Mouse (Mus musculus): ENCODE data around the gene Sgta.
"Not testable (repeated sequence)": the region's sequence is repeated elsewhere in the genome, so short reads cannot be mapped to it uniquely, and the experiment has no call there.

Sgta gene

DNA sequence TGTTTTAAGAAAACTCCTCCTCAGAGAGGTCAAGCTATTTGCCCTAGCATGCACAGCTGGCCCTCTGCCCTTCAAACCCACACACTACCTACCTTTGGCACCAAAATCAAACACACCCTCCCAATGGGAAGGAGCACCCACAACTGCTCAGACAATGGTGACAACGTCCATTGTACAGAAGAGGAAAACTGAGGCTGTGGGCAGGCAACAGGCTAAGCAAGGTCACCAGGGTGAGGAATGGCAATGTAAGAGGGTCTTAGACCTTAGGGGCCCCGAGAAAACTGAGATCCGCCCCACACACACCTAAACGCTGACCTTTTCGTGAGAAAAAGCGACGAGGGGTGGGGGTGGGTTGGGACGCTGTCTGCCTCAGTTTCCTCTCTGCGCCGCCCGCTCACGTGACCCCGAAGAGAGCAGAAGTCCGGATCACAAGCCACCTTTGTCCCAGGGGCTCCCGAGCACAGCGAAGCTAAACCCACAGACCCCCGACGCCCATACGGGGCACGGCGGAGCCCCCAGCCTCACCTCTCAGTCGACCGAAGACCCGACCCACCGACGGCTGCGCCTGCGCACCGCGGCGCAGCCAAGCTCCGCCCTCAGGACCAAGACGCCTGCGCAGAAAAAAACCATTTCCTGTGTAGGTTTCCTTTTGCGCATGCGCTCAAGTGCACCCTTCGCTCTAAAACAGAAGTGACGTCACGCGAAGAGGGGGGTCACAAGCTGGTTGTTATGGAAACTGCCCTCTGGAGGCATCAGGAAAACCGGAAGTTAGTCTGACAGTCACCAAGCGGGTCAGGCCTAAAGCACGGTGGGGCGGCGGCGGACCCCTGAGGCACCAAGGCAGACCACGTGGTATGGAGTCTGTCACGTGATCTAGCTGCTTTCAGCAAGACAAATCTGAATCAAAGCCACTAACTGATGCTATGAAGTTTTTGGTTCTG, at the start of gene Sgta:
Gene Sgta (minus strand): TSS at position 579 of the 941 bp plus-strand sequence.
- DNase-seq (ENCODE audit: low read depth, low spot score), result peak; percentile 100

DNA sequence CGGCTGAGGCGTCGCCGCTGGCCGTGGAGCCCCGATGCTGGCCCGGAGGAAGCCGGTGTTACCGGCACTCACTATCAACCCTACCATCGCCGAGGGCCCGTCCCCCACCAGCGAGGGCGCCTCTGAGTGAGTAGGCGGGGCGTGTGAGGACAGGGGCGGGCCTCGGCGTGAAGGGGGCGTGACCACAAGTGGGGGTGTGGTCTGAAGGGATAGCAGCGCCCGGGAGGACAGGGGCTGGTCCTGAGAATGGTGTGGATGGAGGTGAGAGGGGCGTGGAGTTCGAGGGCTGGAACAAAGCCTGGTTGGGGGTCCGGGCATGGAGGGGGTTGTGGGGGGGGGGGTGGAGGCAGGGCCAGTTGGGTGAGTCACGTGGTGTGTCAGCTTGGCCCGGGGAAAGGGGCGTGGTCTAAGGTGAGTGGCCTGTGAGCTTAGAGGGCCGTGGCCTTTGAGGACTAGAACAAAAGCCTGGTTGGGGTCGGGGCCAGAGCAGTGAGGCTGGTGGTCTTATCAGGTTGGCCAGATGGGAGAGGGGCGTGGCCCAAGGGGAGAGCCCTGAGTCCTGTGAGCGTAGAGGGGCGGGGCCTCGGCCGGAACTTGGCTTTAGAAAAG, 46.2 kb upstream of the Sgta start:
- peak; percentile 89 for DNase-seq (ENCODE audit: low read depth, low spot score)

DNA sequence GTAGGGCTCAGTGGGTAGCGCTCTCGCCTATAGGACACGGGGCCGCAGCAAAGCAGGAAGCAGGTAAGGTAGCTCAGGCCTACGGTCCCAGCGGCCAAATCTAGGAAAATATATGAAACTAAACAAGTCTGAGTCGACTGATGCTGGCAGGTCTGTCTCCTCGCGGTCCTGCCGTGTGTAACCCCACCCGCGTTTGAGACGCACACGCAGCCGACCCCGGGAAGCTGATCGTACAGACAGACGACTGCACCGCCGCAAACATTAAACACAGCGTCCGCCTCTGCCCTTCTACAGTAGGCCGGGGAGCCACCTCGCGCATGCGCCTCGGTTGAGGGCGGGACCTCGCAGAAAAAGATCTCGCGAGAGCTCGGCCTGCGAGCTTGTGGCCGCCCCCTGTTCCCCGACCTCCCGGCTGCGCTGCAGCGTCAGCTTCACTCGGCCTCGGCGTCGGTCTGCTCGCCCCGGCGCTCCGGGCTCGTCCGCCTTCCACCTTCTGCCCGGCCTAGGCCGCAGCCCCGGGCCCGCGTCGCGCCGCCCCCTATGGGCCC, 45.7 kb upstream of the Sgta start, which contains the start of gene Map2k2:
Gene Map2k2 (plus strand): TSS at position 351 of the 548 bp plus-strand sequence.
- DNase-seq (ENCODE audit: low read depth, low spot score), result peak; percentile 97

DNA sequence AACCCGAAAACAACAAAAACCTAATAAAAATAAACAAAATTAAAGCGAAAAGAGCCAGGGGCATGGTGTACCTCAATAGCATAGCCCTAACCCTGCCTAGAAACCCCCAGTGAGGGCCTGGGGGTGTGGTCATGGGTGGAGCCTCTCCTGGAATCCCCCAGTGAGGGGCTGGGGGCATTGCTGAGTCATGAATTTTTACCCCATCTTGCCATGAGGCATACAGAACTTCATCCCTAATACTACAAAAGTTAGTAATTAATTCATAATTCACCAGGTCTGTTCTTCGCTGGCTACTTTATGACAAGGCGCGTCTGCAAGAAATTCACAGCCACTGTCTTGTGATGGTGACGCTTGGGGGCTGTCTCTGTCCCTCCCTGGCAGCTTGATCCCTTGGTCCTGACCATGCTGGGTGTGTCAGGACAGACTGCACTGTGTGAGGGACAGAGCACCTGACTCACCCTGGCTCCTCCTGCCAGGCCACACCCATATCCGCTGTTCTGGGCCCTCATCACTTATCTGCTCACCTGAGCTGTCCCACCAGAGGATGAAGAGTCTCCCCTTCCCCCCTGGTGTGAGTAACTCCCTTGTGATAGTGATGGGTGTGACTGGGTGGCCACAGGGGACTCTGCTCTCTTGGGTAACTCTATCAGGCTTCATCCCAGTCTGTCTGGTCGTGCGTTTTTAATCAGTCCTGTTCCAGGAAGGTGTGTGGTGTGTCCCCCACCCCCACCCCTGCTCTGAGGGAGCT, 35.1 kb upstream of the Sgta start:
- DNase-seq (ENCODE audit: low read depth, low spot score), result no peak

DNA sequence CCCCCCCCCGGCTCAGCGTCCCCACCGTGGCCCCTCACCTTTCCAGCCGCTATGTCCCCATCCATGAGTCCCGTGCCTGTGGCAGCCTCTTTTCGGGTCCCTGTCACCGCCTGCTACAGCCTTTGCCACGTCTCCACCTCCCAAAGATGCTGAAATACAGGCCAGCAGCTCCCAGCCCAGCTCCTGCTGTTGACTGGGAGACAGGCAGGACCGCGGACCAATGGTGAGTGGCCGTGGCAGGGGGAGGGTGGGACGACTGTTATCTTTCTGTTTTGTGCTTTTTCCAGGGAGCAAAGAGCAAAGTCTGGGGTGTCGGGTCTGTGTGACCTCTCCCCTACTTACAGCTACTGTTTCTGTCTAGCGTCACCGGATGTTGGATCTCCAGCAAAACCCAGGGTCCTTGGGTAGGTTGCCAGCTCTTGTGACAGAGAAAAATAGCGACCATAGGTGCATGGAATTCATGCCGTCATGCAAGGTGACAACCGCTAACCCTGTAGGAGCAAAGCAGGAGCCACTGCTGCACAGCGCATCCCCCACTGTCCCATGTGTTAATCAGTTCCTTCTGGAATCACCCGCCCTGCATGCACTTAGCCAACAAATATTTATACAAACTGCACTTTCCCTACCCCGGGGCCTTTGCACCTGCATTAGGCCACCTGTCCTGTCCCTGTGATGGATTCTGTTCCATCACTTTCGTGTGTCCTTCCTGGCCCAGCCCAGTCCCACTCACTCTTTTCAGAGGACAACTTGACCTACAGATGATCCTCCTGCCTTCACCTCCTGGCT, 32.7 kb upstream of the Sgta start:
- no peak for DNase-seq (ENCODE audit: low read depth, low spot score)

DNA sequence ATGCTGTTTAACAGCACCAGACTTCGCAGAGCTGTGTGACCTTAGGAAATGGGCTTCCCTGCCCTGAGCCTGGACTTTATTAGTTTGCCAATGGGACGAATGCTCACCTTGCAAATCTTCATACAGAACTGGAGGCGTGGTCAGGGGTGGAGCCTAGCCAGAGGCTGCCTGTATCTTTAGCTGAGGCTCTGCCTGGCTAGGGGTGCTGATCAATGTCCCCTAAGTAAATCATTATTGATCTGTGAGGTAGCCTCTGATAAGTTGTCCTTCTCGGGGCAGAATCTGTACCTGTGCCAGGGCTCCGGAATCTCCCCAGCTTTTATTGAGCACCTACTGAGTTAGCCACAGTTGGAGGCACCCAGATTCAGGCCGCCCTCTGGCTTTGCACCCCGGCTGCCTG, 30.6 kb upstream of the Sgta start:
- DNase-seq (ENCODE audit: low read depth, low spot score), result no peak

DNA sequence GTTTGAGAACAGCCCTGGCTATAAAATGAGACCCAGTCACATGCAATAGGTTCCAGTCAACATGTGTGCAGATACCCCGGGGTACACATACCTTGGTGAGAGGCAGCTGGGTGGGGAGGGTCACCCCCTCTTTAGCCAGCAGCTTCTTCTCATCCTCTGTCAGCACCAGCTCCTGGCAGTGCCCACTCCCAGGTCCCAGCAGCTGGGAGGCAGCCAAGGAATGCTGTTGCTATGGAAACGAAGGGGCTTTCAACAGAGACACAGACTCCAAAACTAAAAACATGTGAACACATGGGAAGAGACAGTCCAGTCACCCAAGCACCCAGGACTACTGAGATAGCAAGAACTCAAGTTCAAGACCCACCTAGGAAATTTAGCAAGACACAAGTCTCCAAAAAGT, 29.2 kb upstream of the Sgta start:
- peak; percentile 69 for DNase-seq (ENCODE audit: low read depth, low spot score)

DNA sequence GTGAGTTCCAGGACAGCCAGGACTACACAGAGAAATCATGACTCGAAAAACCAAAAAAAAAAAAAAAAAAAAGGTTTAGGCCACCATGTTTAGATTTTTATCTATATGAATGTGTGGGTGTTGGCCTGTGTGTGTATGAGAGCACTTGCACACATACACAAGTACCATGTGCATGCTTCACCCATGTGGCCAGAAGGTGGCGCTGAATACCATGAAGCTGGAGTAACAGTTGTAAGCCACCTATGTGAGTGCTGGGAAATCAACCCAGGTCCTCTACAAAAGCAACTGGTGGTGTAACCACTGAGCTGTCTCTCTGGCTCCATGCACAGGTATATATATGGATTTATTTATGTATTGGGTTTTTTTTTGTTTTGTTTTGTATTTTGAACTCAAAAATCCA, 27.0 kb upstream of the Sgta start:
- DNase-seq (ENCODE audit: low read depth, low spot score), result no peak

DNA sequence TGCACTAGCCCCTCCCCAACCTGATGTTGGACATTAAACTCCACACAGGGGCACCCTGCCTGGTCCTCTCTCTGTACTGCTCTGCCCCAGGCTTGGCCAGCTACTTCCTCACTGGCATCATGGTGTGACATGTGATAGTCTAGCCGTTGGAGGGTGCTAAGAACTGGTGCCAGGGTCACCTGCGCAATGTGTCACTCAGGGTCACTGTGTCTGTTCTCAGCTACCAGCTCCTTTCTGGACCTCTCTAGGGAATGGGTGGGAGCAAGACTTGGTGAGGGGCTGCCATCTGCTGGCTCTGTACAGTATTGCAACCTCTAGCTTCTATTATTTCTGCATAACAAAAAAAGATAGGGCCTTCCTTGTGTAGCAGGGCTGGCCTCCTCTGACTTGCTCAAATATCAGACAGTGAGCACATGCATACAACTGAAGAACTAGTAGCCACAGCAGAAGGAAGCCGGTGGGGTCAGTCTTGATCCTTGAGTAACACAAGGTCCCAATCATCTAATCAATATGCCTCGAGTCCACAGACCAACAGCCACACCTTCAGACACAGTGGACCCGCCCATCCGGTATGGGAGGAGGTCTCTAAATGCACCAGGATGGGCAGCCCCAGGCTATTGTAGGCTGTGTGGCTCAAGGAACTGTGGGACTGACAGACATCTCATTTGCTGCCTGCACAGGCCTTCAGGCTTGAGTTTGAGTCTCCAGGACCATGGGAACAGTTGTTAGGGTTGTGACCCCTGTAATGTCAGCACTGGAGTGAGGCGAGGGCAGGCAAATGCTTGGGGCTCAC, 22.4 kb upstream of the Sgta start:
- peak; percentile 61 for DNase-seq (ENCODE audit: low read depth, low spot score)

DNA sequence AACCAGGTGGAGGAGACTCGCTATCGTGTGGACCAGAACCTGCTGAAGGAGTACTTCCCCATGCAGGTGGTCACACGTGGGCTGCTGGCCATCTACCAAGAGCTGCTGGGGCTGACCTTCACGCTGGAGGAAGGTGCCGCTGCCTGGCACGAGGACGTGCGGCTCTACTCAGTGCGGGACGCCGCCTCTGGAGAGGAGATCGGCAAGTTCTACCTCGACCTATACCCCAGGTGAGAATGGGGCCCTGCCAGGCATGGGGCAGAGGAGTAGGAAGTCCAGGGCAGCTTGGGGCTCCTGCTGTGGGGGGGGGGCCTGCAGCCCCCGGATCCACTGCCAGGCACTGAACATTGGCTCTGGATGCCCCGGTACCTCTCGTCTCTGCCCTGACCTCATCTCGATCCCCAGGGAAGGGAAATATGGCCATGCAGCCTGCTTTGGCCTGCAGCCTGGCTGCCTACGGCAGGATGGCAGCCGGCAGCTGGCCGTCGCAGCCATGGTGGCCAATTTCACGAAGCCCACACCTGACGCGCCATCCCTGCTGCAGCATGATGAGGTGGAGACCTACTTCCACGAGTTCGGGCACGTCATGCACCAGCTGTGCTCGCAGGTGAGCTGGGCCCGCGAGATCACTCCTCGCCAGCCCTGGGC, 20.2 kb upstream of the Sgta start:
- DNase-seq (ENCODE audit: low read depth, low spot score), result no peak

DNA sequence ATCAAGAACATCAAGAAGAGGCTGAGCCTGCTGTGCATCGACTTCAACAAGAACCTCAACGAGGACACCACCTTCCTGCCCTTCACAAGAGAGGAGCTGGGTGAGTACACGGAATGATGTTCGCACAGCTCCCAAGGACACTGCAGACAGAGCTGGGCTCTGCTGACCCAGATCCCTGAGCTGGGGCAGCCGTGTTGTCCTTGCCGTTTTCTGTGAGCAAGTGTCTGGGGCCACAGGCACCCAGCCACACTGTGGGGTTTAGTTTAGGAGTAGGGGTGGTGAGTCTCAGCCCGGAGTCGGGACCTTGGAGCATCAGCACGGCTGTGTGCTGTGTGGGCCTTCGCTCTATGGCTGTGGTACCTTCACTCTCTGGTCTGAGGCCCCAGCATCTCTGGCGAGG, 17.9 kb upstream of the Sgta start:
- no peak for DNase-seq (ENCODE audit: low read depth, low spot score)

DNA sequence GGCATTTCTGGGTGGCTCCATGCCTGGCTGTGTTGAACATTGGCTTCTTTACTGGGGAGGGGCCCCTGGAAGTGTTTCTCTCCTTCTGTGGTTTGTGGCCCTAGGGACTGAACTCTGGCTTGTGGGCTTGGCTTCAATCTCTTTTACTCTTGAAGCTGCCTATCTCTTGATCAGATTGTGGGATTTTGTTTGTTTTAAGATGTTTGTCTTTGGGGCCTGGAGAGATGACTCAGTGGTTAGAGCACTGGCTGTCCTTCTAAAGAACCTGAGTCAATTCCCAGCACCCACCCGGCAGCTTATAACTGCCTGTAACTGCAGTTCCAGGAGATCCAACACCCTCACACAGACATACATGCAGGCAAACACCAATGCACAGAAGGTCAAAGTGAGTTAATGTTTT, 16.4 kb upstream of the Sgta start:
- DNase-seq (ENCODE audit: low read depth, low spot score), result no peak

DNA sequence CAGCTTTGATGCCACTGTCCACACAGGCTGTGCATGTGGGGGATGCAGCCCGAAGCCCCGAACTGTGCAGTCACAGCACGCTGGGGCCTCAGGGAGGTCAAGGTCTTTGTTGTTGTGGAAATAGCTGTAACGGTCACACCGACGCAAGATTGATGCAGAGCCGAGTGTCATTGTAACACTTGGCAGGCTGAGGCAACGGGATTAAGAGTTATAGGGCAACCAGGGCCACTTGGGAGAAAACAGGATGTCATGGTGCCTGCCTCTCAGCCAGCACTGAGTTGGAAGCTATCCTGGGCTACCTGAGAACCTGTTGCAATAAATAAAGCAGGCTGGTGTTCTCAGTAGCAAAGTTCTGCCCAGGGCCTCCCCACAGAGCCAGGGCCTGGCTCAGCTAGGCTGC, 15.8 kb upstream of the Sgta start:
- no peak for DNase-seq (ENCODE audit: low read depth, low spot score)

DNA sequence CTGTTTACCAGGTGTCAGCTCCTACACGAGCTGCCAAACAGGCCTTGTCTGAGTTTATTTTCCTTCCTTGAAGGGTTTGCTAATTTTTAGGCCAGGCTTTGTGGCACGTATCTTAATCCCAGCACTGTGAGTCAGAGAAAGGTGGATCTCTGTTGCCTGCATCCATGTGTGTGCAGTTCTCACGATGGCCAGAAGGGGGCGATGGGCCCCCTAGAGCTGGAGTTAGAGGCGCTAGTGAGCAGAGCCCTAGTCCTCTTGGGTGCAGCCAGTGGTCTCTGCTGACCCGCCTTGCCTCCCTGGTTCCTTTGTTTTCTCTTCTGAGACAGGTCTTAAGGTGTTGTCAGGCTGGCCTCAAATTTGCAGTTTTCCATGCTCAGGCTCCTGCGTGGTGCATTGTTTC, 13.5 kb upstream of the Sgta start:
- no peak for DNase-seq (ENCODE audit: low read depth, low spot score)

DNA sequence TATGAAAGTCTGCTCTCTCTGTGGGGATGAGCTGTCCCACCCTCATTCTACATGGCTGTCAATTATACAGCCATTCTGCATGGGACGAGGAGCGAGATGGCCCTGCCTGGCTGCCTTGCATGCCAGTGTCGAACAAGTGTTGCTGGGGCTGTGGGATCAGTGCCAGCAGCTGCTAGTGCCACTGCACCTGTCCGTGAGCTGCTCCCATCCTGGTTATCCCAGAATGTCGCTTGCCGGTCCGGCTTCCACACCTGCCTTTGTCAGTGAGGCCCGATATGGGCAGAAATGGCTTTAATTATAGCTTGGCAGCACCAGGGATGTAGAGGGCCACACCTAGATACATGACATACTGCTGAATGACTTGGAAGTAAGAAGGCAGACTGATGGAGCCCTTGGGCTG, 12.3 kb upstream of the Sgta start:
- DNase-seq (ENCODE audit: low read depth, low spot score), result no peak

DNA sequence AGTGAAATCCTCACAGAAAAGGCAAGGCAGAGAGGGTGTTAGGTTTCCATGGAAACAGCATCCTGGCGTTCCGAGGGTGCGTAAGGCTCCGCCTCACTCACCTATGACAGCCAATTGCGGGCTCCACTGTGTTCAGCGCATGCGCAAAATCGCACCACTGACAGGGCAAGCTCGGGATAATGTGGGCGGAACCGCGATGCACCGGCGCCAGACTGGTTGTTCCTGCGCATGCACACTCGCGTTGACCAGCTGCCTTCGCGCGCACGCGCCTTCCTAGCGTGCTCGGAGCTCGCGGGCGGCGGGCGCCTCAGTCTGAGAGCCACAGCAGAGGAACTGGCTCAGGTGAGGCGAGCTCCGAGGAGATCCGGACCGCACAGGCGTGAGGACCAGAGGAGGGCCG, 9.9 kb upstream of the Sgta start, which contains the start of gene Thop1:
Gene Thop1 (plus strand): TSS at position 200 of the 400 bp plus-strand sequence.
- peak; percentile 100 for DNase-seq (ENCODE audit: low read depth, low spot score)

DNA sequence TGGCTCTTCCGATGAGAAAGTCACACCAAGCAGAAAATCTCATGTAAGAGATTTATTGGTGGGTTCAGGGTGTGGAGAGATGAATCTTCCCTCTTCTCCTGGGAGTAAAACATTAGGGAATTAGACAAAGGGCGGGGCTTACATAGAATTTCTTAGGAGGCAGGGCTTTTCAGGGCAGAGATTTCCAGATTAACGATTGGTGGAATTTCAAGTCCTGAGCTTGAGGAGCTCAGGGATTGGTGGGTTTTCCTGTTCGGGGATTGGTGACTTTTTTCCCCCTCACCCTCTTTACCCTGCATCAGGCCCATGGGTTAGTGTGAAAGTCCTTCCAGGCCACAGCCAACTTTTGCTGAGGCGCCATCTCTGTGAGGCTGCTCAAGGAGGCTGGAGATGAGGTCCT, 8.7 kb upstream of the Sgta start:
- no peak for DNase-seq (ENCODE audit: low read depth, low spot score)

DNA sequence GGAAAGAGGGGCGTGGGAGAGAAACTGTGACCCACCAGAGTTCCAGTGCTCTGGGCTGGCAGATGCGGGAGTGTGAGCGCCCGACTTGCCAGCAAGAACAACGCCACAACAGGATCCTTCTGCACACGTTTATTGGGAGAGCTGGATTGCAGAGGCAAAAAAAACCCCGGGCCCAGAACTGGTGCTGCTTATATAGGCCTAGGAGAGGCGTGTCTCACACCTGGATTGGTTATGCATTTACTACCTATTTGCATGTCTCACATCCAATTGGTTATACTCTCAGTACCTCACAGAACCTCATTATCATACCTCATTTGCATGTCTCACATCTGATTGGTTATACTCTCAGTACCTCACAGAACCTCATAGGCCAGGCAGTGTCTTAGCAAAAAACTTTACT, 4.5 kb upstream of the Sgta start:
- not testable (repeated sequence) for DNase-seq (ENCODE audit: low read depth, low spot score)

DNA sequence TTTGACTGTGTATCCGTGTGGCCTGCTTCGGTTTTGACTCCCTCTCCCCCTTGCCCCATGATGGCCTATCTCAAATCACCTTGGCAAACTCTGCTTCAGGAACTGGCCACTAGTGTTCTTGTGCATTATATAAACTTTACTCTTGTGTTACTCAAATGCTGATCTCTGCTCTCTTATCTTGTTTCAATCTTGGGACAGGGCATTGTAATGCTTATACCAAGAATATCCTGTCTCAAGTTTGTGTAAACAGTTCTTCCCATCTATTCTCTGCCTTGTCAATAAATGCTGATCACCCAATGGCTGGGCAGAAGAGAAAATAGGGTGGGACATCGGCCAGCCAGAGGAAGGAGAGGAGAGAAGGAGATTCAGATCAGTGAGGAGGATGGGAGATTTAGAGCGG, 2.7 kb upstream of the Sgta start:
- no peak for DNase-seq (ENCODE audit: low read depth, low spot score)

DNA sequence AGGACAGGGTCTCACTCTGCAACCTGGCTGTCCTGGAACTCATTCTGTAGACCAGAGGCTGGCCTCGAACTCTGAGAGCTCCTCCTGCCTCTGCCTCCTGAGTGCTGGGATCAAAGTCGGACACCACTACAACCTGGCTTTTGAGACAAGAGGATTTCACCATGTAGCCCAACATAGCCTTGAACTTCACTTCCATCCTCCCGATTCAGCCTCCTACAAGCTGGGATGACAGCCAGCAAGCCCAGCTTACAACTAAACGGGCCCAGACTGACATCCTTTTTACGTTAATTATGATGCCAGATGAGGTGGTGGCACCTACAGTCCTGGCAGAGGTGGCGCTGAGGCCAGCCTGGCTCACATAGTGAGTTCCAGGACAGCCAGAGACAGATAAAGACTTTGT, 1.1 kb downstream of the Sgta start:
- DNase-seq (ENCODE audit: low read depth, low spot score), result no peak

Measured in forelimb bud, embryonic 11.5 days (tissue).